Mouse (Mus musculus) left cerebral cortex, postnatal 10 days (tissue): ENCODE measurements around the gene Zfp938. TPM values are rescaled to one million over a fixed set of nuclear protein-coding genes. Genes with fewer than 3 reads are reported as not detected.

Experiments
- DNase-seq, 2 experiments: peaks; one replicate each; pipeline ENCODE4 v3.0.0; 2021 to 2022; ENCODE audit warnings: low spot score in 2 of 2, mixed read lengths in 1 of 2; ENCODE audit errors: extremely low spot score in 1 of 2
- intact Hi-C: fragments of 180-260 bp; cut with DNase I; formaldehyde crosslinking; loops from one replicate; pipeline ENCODE4 v1.15.1; 2025
- total RNA-seq, 2 experiments: library from RNA; stranded (reverse); gene quantifications; 2 replicates each; pipeline ENCODE4 v1.2.3; 2021

The Zfp938 gene
- 10 to 100 TPM; 20.5 to 23.8 TPM for total RNA-seq

DNA sequence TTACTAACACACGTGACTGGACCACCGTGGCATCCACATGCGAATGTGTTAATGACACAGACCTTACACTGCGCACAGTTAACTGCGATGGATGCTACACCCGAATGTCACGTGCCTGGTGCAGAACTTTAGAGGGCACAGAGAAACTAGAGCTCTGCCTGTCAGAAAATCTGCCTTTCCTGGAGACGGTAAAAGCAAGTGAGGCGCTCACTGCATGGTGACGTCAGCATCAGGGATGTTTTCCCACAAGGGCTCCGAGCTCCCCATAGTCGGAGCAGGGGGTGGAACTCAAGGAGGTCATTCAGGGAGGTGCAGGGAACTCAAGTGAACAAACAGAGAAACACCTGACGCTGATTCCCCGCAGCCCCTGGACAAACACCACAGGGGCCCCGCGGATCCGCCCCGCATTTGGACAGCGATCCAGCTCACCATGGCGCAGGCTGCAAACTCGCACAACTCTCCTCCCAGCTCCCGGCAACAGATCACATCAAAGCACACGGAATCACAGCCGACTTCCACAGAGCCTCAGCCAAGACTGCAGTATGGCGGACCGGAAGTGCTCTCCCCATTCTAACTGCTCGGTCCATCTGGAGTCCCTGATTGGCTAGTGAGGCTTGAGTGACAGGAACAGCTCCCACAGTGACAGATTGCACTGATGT is at the start of gene Zfp938:
Gene Zfp938, minus strand, starts transcription at position 539 of the 659 bp plus-strand sequence.
- intact Hi-C loops: no loop called here
- peak; percentile 86 to 88 for DNase-seq

DNA sequence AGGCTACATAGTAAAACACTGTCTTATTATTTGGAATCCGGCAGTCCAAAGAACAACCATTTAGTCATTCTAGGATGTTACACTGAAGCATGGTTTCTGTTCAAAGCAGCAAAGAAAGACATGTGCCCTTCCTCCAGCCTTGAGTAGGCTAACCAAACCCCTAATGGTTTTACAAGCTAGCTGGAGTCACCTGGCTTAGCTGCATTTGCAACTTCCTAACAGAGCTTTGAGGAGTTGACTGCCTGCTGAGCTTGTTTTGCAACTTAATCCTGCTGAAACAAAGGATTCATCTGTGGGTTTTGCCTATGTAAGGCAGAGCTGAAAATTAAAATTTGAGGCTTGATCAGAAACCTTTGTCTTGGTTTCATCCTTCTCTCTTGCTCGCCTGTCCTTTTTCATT is 16.3 kb upstream of the Zfp938 start:
- DNase-seq: no peak
- intact Hi-C loops: no loop called here

DNA sequence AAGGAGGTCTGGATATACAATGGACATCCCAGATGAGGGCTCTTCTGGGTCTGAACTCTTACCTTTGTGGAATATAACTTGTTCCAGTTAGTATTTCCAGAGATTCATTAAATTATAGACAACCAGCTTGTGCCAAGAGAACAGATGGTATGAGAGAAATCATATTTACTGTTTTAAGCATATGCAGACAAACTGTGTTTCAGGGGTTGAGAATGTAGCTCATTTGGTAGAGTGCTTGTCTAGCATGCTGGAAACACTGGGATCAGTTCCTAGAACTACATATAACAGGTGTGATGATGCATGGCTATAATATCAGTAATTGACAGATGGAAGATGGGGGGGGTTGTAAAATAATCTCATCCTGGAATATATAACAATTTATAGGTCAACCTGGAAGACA is 3.9 kb upstream of the Zfp938 start:
- intact Hi-C loops: no loop called here
- no peak for DNase-seq

DNA sequence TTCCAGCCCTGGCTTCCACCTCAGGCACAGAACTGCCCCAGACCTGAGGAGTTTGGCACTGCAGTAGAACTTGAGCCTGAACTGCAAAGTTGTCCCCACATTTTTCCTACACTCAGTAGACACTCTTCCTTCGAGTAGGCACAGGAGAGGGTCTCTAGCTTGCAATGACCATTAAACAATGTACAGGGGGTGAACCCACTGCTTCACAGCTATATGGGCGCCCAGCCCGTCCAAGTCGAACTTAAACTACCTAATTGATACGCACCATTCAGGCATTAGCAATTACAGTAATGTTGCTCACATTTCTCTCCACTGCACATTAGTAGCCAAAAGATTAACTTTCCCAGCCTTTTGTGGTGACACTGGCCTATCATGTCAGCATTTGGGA is 315 bp upstream of the Zfp938 start:
- DNase-seq: no peak
- intact Hi-C loops: no loop called here

DNA sequence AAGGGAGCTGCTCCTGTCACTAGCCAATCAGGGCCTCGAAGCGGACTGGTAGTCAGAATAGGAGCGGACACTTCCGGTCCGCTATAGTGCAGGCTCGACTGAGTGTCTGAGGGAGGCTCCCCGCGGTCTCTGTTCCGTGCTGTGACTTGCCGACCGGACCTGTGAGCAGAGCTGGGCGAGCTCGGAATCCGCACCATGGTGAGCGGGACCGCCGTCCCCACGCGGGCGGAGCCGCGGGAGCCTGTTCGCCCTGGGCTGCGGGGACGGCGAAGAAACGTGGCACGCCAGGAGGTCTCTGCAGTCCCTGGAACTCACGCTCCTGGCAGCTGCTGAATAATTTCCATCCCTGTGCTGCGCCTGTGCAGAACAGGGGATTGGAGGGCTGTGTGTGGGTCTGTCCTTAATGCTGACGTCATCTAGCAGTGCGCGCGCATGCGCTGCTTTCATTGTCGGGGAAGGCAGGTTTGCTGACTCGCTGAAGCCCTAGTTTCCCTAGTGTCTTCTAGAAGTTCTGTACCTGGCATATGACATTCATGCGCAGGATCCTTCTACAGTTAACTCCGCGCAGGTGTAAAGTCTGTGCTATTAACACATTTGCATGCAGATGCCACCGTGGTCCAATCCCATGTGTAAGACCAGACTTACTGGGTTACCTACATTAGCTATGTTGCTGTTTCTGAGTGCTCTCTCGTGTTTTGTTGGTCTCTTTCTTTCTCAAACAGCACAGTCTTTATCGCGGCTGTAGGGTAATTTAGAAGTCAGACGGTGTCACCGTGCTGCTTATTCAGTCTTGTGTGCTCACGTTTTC is 62.6 kb downstream of the Zfp938 start:
- peak; percentile 83 to 88 for DNase-seq
- intact Hi-C loops: no loop called here

Other genes starting within 250 kb of the Zfp938 start
- gene Zfp873, start 193.2 kb downstream of the Zfp938 start, total RNA-seq: 1 to 10 TPM; 8.5 to 10.0 TPM
- gene BC024063, start 157.9 kb downstream of the Zfp938 start, total RNA-seq: 1 to 10 TPM; 4.7 to 5.0 TPM
- 10 to 100 TPM; 11.6 to 12.0 TPM for gene AU041133, start 113.3 kb downstream of the Zfp938 start, total RNA-seq
- gene 4932415D10Rik, start 75.3 kb upstream of the Zfp938 start, total RNA-seq: not detected
- gene Gm4924, start 113.0 kb upstream of the Zfp938 start, total RNA-seq: 1 to 10 TPM; 7.1 TPM